ENCODE assay signal across 9 mouse cellular contexts in genomic region chr4:101198333-101198732, GRCm38 (mm10).
DNase-seq lines count a peak whose midpoint lies in the region; ATAC-seq and TF ChIP-seq lines count a peak whose summit lies in the region.
"Had no signal": no experiment of that assay in that cellular context is flagged by ENCODE, and none has a peak within 500 bp of the region (broad histone marks: within the 10 kb centered on the region; RNA-seq: fewer than 3 reads in every experiment).

No protein-coding gene starts in this region.

- H3K27me3 ChIP-seq in forebrain, embryonic 16.5 days (replicated peaks; ENCODE audit: control insufficient read depth, insufficient read depth, low read length), result no peaks in the 10 kb centered on the region
- no peaks in the 10 kb centered on the region for H3K27me3 ChIP-seq in forebrain, embryonic 11.5 days (ENCODE audit: control insufficient read depth, insufficient read depth, low read length)
- H3K27me3 ChIP-seq in stomach, embryonic 14.5 days (ENCODE audit: control insufficient read depth, insufficient read depth, low read length), result no peaks in the 10 kb centered on the region
- H3K27me3 ChIP-seq: limb, embryonic 15.5 days had no signal

- H3K4me3 ChIP-seq in forebrain, embryonic 16.5 days (replicated peaks; ENCODE audit: low read length), result no peak overlapping the region
- H3K4me3 ChIP-seq in forebrain, embryonic 11.5 days (ENCODE audit: low read depth, low read length), result no peak overlapping the region
- H3K4me3 ChIP-seq in lung, adult 2 months (replicated peaks; ENCODE audit: extremely low read depth, low read depth, low read length), result no peak overlapping the region
- H3K4me3 ChIP-seq in stomach, embryonic 14.5 days (ENCODE audit: low read depth, low read length), result no peak overlapping the region
- H3K4me3 ChIP-seq: limb, embryonic 15.5 days had no signal

- TF ChIP-seq POLR2A in lung, adult 2 months (IDR thresholded peaks at IDR 0.05; ENCODE audit: borderline replicate concordance, extremely low read depth, low read depth, low read length), result no peak

- WGBS in forebrain, embryonic 16.5 days, result 65% methylated on average over 2 of the region's 2 CpGs
- 83% methylated on average over 2 of the region's 2 CpGs for WGBS in forebrain, embryonic 11.5 days
- 5% methylated on average over 2 of the region's 2 CpGs for WGBS in lung, adult 2 months
- WGBS in stomach, embryonic 14.5 days, result 32% methylated on average over 2 of the region's 2 CpGs

- no peak overlapping the region for H3K9ac ChIP-seq in forebrain, embryonic 16.5 days (replicated peaks; ENCODE audit: low read depth, low read length)
- H3K9ac ChIP-seq in forebrain, embryonic 11.5 days (ENCODE audit: low read length), result no peak overlapping the region
- H3K9ac ChIP-seq in stomach, embryonic 14.5 days (replicated peaks; ENCODE audit: low read depth, low read length), result no peak overlapping the region
- H3K9ac ChIP-seq: limb, embryonic 15.5 days had no signal

- TF ChIP-seq CTCF in lung, adult 2 months (IDR thresholded peaks at IDR 0.05; ENCODE audit: insufficient read depth, low read length), result peak; percentile 59; the same call in 1 of the 2 replicates

- no peaks in the 10 kb centered on the region for H3K9me3 ChIP-seq in forebrain, embryonic 16.5 days (ENCODE audit: control insufficient read depth, low read length)
- H3K9me3 ChIP-seq in forebrain, embryonic 11.5 days (ENCODE audit: control insufficient read depth, low read length), result no peaks in the 10 kb centered on the region
- H3K9me3 ChIP-seq in stomach, embryonic 14.5 days (ENCODE audit: control insufficient read depth, low read depth, low read length), result no peaks in the 10 kb centered on the region
- H3K9me3 ChIP-seq: limb, embryonic 15.5 days had no signal

- no peaks in the 10 kb centered on the region for H3K36me3 ChIP-seq in forebrain, embryonic 16.5 days (ENCODE audit: control insufficient read depth, insufficient read depth)
- H3K36me3 ChIP-seq in forebrain, embryonic 11.5 days (ENCODE audit: control insufficient read depth, insufficient read depth, low read length), result no peaks in the 10 kb centered on the region
- no peaks in the 10 kb centered on the region for H3K36me3 ChIP-seq in stomach, embryonic 14.5 days (ENCODE audit: control insufficient read depth, insufficient read depth, low read length)
- H3K36me3 ChIP-seq: limb, embryonic 15.5 days had no signal

- ATAC-seq in forebrain, embryonic 16.5 days, result peak; percentile 52; the same call in 1 of the 2 replicates
- ATAC-seq in forebrain, embryonic 11.5 days (replicated peaks; ENCODE audit: low FRiP score), result no peak
- ATAC-seq in stomach, embryonic 14.5 days (ENCODE audit: insufficient number of reproducible peaks, insufficient read depth, low FRiP score, low read depth), result no peak

- no peak for DNase-seq in forebrain, embryonic 11.5 days (ENCODE audit: low spot score)
- DNase-seq in NIH3T3 (ENCODE audit: low read depth), result peak; percentile 58
- peak; percentile 29 to 33 for DNase-seq in frontal cortex, postnatal 10 days (ENCODE audit: low spot score in 2 of 2)
- peak; percentile 36 for DNase-seq in kidney, postnatal 10 days
- peak; percentile 46 for DNase-seq in lung, adult 2 months
- DNase-seq in embryo, embryonic 10 days (ENCODE audit: low spot score), result no peak

- peaks cover 16% of the 10 kb centered on the region for H3K4me1 ChIP-seq in forebrain, embryonic 16.5 days (replicated peaks; ENCODE audit: control insufficient read depth, insufficient read depth, low read length)
- H3K4me1 ChIP-seq in forebrain, embryonic 11.5 days (replicated peaks; ENCODE audit: control insufficient read depth, insufficient read depth, low read length), result no peaks in the 10 kb centered on the region
- peaks cover 19% of the 10 kb centered on the region for H3K4me1 ChIP-seq in lung, adult 2 months (ENCODE audit: control insufficient read depth, insufficient read depth, low read length)
- peaks cover 24% of the 10 kb centered on the region for H3K4me1 ChIP-seq in stomach, embryonic 14.5 days (ENCODE audit: control insufficient read depth, insufficient read depth, low read length)

- H3K4me2 ChIP-seq in forebrain, embryonic 16.5 days (ENCODE audit: low read length), result no peak overlapping the region
- H3K4me2 ChIP-seq in forebrain, embryonic 11.5 days (ENCODE audit: low read depth, low read length, severe bottlenecking), result no peak overlapping the region
- H3K4me2 ChIP-seq in stomach, embryonic 14.5 days (replicated peaks; ENCODE audit: low read depth, low read length), result no peak overlapping the region
- H3K4me2 ChIP-seq: limb, embryonic 15.5 days had no signal

- H3K27ac ChIP-seq in forebrain, embryonic 16.5 days (ENCODE audit: low read length), result no peak overlapping the region
- H3K27ac ChIP-seq in forebrain, embryonic 11.5 days (ENCODE audit: low read depth, low read length), result no peak overlapping the region
- H3K27ac ChIP-seq in stomach, embryonic 14.5 days (ENCODE audit: low read length), result 0 out of 2 replicates have a peak overlapping the region, but pooled peaks have one; percentile 6
- H3K27ac ChIP-seq: limb, embryonic 15.5 days had no signal

Comparison
In these comparisons a context has a peak if more than half of its experiments do, and no peak if none do; other contexts are left out.
1. DNase-seq: peak in NIH3T3 (single experiment), frontal cortex, postnatal 10 days (2 of 2), kidney, postnatal 10 days (single experiment) and lung, adult 2 months (single experiment); none in forebrain, embryonic 11.5 days (single experiment) and embryo, embryonic 10 days (single experiment).